Mouse (Mus musculus) kidney, adult 2 months (tissue): Measurements from ENCODE around the gene Zfp219.

Source experiments
- CTCF ChIP-seq: fragments of 200-500 bp; conservative IDR thresholded peaks from 2 replicates; pipeline ENCODE4 v1.5.1; 2011; ENCODE audit warnings: low read depth, mild to moderate bottlenecking, control low read depth, low read length, moderate library complexity, mixed read lengths; ENCODE audit not compliant: insufficient read depth, insufficient read length
- POLR2A ChIP-seq: fragments of 200-500 bp; IDR thresholded peaks from one replicate; pipeline ENCODE4 v1.6.1; 2011; ENCODE audit warnings: low read depth, low read length, control low read depth

DNA sequence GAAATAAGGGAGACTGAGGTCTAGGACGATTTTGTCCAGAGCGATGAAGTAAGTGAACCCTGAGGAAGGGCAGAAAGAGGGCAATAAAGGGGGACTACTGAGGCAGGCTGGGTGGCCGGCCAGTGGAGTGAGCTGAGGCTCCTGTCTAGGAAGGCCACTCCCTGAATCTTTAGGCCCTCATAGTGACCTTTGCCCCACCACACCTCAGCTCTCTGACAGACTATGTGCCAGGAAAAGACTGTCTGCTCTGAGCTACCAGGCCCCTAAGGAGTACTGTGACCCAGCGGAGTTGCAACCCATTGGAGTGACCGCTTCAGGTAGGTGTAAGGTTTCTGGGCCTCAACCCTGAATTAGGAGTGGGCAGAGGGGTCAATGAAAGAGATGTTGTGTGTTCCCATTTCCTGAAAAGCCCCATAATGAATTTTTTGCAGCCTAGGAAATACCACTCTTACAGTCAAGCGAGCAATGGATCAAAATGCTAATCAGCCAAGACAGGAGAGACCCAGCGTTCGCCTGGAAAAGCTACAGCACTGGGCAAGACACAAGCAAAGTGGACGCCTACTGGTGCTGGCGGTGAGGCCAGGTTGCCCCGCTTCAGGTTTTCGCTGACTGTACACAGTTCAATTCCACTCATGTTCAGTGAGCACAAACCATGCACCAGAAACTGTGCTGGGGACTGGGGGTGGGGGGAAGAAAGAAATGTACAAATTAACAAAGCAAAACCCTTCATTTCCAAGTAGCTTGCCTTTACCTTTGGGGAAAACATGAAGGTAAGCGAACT lies 3.7 kb downstream of the Zfp219 start:
- TF ChIP-seq CTCF: no peak
- TF ChIP-seq POLR2A: no peak
